Mouse (Mus musculus): ENCODE data around the gene E130114P18Rik.
A peak's percentile ranks its signal among the peaks of the same experiment; 100 is the strongest.

E130114P18Rik gene

DNA sequence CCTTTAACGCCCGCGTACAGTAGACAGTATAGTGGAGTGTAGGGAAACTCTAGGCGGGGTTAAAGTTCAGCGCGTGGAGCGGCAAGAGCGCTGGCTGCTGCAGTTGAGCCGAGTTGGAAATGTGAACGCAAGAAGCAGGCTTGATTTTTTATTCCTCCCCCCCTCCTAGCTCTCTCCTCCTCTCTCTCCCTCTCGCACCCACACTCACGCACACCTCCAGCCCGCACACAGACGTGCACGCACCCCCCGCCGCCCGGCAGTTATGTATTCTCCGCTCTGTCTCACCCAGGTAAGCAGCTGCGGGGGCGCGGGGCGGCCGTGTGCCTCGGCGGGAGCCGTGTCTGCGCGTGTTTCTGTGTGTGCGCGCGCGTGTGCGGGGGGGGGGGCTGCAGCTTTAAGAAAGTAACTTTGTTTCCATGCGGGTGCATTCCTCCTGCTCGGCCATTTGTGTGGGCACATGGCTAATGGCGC, at the start of gene E130114P18Rik:
E130114P18Rik (minus strand) TSS at position 373 of the 471 bp plus-strand sequence.
- DNase-seq = peak; percentile 62 to 66

GRCm38 (mm10) chr4:97827115-97827514, 49.2 kb upstream of the E130114P18Rik start:
- no peak for DNase-seq

DNA sequence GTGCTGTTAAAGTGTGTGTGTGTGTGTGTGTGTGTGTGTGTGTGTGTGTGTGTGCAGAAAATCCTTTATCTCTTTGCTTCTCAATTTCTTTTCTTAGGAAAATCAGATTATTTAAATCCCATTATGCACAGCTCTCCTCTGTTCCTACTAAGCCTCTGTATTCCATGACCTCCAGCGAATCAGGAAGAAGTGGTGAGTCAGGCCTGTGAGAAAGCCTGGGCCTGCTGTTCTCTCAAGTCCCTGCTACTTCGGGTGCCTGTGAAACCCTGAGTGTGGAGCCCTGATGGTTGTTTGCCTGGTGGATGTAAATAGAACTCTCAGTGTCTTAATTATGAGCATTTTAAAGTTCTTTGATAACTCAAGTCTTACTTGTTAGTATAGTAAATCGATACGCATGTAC, 48.0 kb upstream of the E130114P18Rik start:
- no peak for DNase-seq

DNA sequence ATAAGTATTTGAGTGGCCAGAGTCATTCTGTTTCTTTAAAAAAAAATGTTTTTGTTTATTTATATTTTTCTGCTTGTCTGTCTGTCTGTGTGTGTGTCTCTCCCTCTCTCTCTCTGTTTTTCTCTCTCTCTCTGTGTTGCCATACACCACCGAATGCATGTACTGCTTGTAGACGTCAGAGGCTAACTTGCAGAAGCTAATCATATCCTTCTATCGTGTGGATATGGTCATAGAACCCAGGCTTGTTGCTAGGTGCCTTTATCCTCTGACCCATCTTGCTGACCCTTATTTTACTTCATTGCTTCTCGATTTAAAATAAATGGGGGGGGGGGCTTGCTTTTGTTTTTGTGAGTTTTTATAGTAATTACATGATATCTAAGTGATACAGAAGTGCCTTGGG, 47.6 kb upstream of the E130114P18Rik start:
- DNase-seq = no peak

GRCm38 (mm10) chr4:97824451-97824850, 46.6 kb upstream of the E130114P18Rik start:
- no peak for DNase-seq

- DNase-seq = no peak
Observed at GRCm38 (mm10) chr4:97823512-97823911, 45.6 kb upstream of the E130114P18Rik start.

DNA sequence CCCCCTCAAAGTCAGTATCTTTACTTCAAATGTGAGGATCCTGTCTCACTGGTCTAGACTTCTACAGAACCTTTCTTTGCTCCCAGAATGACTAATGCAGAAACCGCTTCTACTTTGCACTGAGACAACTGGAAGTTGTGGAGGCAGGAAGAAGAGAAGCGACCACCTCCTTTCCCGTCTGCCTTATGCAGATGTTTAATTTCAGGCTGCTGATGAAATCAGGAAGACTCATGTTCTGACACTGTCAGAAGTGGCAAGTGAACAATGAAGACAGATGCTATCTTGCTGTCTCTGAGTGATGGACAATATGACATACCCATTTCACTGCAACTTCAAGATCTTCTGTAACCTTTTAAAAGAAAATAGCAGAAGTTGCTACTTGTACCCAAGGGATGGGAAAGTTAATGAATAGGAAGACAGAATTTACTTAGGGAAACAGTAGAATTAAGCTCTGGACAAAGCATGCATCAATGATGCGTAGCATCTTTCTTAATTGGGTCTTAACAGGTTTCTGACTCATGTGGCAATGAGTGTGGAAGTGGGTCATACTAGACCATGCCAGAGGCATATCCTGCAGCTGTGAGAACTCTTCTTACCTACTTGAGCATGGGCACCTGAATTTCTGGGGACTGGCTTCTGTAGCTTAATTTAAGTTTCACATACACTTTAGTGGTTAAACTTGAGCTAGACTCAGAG, 43.8 kb upstream of the E130114P18Rik start:
- no peak for DNase-seq

- DNase-seq = no peak
Observed at GRCm38 (mm10) chr4:97820474-97821259, 42.8 kb upstream of the E130114P18Rik start.

DNA sequence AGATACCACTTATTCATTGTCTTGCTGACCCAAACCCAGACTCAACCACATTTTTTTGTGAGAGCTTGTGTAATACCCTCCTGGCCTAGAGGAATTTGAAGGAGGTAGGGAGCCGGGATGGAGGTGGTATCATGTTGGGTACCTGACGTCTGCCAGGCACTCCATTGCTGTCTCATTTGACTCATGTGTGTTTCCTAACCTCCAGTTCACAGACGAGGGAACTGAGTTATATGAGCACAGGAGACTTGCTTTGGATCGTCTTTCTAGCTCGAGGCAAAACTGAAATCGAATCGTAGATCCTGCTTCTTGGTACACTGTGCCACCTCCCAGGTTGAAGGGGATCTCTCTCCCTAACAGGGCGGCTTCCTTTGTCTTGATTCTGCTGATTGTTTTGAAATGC, 41.2 kb upstream of the E130114P18Rik start:
- no peak for DNase-seq

DNA sequence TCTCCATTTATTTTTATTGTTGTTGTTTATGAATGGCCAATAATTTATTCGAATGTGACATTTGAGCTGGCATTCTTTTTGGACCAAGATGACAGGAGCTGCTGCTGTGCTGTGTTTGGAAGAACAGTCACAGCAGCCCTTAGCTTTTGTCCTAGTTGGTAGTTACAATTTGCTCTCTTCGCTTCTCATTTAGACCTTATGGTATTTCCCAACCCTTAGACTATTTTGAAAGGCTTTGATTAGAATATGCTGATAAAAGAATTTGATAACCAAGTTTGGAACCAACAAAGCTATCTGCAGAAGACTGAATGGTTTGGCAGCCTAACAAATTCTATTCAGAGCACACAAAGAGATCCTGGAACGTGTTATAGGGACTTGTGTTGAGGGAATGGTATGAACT, 40.6 kb upstream of the E130114P18Rik start:
- DNase-seq = no peak

GRCm38 (mm10) chr4:97817741-97818140, 39.9 kb upstream of the E130114P18Rik start:
- DNase-seq = no peak

DNA sequence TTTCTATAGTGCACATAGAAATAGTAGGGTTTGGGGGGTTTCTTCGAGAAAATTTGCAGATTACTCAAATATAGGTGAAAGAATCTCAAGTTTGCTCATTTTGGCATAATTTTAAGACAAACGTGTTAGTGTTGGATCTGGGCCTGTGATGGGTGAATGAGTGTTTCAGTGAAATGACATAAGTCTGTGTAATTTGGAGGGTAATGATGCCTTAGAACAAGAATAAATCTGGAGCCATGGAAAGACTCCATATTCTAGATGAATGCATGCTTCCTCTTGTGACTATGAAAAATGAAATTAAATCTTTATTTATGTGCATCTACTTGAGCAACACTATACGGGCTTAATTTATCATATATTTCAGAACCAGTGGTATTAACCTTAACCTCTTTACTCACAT, 38.9 kb upstream of the E130114P18Rik start:
- no peak for DNase-seq

GRCm38 (mm10) chr4:97816001-97816400, 38.1 kb upstream of the E130114P18Rik start:
- no peak for DNase-seq

- no peak for DNase-seq
Observed at GRCm38 (mm10) chr4:97814515-97814914, 36.6 kb upstream of the E130114P18Rik start.

DNA sequence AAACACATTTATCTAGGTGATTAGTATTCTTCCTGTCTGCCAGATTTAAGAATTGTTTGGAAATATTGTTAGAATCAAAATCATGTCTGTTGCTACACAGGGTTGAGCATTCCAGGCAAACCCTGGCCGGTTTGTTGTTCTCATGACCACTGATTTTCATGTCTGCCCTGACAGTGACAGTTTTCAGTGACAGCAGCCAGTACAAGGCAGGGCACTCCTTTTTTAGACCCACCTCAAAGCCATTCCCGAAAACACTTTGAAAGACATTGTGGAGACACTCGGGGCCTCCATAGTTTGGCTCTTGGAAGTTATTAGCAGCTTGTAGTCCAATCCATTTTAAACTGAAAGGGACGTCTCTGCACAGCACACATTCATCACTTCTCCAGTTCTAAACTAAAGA, 36.1 kb upstream of the E130114P18Rik start:
- no peak for DNase-seq

- no peak for DNase-seq
Observed at GRCm38 (mm10) chr4:97813035-97813434, 35.2 kb upstream of the E130114P18Rik start.

- no peak for DNase-seq
Observed at GRCm38 (mm10) chr4:97810348-97810939, 32.6 kb upstream of the E130114P18Rik start.

DNA sequence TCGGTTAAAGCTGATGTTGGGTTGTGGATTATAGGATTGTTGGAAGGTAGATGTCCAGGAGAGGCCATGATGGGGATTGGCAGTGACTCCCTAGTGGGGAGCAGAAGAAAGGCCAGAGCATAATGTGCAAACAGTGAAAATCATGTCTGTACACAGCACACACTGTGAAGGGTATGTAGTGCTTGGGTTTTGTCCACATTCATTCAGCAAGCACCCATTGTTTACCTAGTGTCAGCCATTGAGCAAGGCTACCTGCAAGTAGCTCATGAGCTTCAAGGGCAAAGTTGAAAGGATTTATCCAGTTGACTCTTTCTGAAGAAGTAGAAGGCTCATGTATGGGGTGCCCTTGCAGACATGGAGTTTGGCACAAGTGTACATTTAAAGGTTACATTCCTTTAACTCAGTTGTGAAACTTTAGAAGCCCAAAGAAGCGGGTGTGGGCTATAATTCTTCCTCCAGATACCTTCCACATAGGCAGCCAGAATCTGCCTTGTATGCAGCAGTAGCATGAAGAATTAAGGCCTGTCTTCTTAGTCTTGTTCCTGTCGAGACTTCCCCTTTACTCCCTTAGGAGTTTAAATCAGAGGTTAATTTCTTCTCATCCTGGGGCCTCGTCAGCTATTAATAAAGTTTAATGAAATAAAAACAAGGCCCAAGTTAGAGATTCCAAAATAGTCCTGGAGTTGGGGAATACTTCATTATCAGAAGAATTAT, 31.9 kb upstream of the E130114P18Rik start:
- no peak for DNase-seq

GRCm38 (mm10) chr4:97808885-97809284, 31.0 kb upstream of the E130114P18Rik start:
- DNase-seq = no peak

DNA sequence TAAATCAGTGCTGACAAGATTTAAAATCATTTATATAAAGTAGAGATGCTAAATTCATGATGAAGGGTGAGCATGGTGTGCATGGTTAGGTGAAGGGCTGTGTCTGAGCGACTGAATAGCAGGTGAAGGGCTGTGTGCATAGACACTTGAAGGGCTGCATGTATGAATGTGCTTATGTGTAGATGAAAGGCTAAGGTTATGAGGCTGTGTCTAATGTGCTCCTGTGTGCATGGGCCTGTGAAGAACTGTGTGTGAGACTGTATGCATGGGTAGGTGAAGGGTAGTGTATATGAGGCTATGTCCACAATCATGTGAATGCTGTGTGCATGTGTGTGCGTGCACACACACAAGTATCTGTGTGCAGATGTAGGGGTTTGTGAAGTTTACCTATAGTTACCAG, 29.0 kb upstream of the E130114P18Rik start:
- DNase-seq = no peak

DNA sequence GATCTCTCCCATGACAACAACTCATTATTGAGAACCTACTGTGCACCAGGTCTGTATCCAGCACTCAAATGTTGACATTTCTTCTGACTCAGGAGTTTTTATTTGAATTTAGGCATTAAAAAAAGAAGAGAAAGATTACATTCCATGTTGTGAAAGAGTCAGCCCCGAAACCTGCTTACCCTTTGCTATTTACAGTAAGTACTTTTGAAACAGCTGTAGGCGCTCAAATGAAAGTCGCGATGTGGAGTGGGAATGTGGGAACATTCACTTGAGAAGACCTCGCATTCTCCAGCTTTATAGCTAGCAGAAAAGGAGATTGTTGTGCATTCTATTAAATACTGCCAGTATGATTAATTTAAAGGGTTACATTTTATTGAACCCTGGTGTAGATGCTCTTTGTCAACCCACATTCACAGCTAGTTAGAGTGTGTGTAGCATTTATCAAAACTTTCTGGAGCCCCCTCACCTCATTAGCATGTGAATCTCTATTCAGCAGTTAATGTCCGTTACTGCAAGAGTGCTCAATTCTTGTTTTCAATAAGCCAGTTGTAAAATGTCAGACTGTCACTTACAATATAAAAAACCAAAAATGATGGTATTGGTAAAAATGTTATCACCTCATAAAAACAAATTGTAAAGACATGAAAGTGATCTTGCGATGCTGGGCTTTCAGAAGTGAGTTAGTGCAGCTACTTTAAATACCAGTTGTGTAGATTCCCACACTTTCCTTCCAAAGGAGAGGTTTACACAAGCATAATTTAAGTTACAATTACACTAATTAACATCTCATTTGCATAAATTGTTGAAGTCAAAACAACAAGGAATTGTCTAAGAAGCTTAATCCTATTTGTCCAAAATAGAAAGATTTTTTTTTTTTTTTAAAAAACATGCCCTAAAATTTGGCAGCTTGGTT, 28.3 kb upstream of the E130114P18Rik start:
- DNase-seq = no peak

GRCm38 (mm10) chr4:97805255-97805654, 27.4 kb upstream of the E130114P18Rik start:
- no peak for DNase-seq

Data from cerebellum, postnatal 36 days (tissue).